Mouse (Mus musculus) limb, embryonic 15.5 days (tissue): ENCODE results near the gene Fbxo22. TPM values are rescaled to one million over a fixed set of nuclear protein-coding genes. Genes with fewer than 3 reads are reported as not detected.
"Not testable (repeated sequence)": the region's sequence is repeated elsewhere in the genome, so short reads cannot be mapped to it uniquely, and the experiment has no call there.

ENCODE experiments used
- ATAC-seq: fragments of 200-750 bp; cut with Nextera tagmentation; 2 replicates; pipeline ENCODE4 v1.8.0; 2017; ENCODE audit warnings: low read depth, moderate TSS enrichment; ENCODE audit not compliant: insufficient number of reproducible peaks, low FRiP score, low TSS enrichment
- H3K27ac ChIP-seq: fragments of 300-500 bp; sonication (generic); 2 replicates; pipeline ENCODE4 v1.5.1; 2015; ENCODE audit warnings: moderate library complexity, mild to moderate bottlenecking, inconsistent platforms
- H3K27me3 ChIP-seq: fragments of 300-500 bp; sonication (generic); 2 replicates; pipeline ENCODE4 v1.6.1; 2015; ENCODE audit warnings: inconsistent platforms
- H3K36me3 ChIP-seq: fragments of 300-500 bp; sonication (generic); 2 replicates; pipeline ENCODE4 v1.6.1; 2015; ENCODE audit warnings: inconsistent platforms
- H3K4me1 ChIP-seq: fragments of 300-500 bp; sonication (generic); 2 replicates; pipeline ENCODE4 v1.6.1; 2015; ENCODE audit warnings: inconsistent platforms
- H3K4me2 ChIP-seq: fragments of 300-500 bp; sonication (generic); 2 replicates; pipeline ENCODE4 v1.6.1; 2015; ENCODE audit warnings: mild to moderate bottlenecking, inconsistent platforms
- H3K4me3 ChIP-seq: fragments of 300-500 bp; sonication (generic); 2 replicates; pipeline ENCODE4 v1.5.1; 2015; ENCODE audit warnings: mild to moderate bottlenecking, inconsistent platforms
- H3K9ac ChIP-seq: fragments of 300-500 bp; sonication (generic); 2 replicates; pipeline ENCODE4 v1.6.1; 2015; ENCODE audit warnings: inconsistent platforms
- H3K9me3 ChIP-seq: fragments of 300-500 bp; sonication (generic); 2 replicates; pipeline ENCODE4 v1.6.1; 2016; ENCODE audit warnings: inconsistent platforms
- WGBS: fragments of 180-500 bp; shearing (Covaris S2); methylation state at CpG from one replicate; pipeline ENCODE4 v1.1.7; 2015; 5-methylcytosine and 5-hydroxymethylcytosine counted together
- polyA plus RNA-seq: library from polyadenylated mRNA; unstranded; fragments of >200 nt; fragmentation: Nextera tagmentation; extraction: Ambion mirVana; gene quantifications from 2 replicates; pipeline ENCODE4 v1.2.1, GENCODE M21; 2015

The Fbxo22 gene
- polyA plus RNA-seq, 1 experiment from 2014 or later: 46.3 TPM

DNA sequence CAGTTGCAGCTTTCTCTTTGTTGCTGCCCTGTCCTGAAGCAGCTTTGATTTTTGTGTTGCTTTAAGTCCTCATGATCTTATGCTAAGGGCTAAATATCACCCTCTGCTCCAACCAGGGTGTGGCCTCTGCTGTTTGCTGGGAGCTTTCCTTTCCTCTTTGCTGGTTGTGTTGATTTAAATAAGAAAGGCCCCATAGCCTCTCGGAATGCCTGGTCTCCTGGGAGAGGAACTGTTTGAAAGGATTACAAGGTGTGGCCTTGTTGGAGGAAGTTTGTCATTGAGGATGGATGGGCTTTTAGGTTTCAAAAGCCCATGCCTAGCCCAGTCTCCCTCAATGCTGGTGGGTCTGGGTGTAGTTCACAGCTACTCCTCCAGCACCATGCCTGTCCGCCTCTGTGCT is 7.4 kb downstream of the Fbxo22 start:
- H3K9ac ChIP-seq: no peak overlapping the region
- no peak overlapping the region for H3K27ac ChIP-seq
- 65% methylated on average over 2 of the region's 2 CpGs for WGBS
- no peak overlapping the region for H3K4me3 ChIP-seq
- ATAC-seq: no peak
- no peak overlapping the region for H3K4me2 ChIP-seq
- H3K36me3 ChIP-seq: peaks cover 74% of the 10 kb centered on the region
- H3K9me3 ChIP-seq: no peaks in the 10 kb centered on the region
- peaks cover 4% of the 10 kb centered on the region for H3K4me1 ChIP-seq
- H3K27me3 ChIP-seq: no peaks in the 10 kb centered on the region

DNA sequence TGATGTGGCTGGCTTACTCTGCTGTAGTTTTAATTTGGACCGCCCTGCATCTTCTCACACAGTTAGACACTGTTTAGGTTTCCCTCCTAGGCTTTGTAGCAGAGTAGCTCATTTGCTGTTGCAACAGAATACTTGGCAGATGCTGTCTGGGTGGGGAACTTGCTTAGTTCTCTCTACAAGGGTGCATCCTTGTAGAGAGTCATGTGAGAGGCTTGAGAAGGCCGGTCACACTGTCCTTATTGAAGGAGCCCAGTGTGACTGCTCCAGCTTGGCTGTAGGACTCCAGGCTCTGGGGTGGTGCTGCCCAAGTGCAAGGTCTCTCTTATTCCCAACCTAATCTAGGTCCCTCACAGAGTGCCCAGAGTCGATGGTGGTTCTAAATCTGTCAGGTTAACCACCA is 8.7 kb downstream of the Fbxo22 start:
- no peak overlapping the region for H3K4me3 ChIP-seq
- H3K9me3 ChIP-seq: no peaks in the 10 kb centered on the region
- no peak overlapping the region for H3K27ac ChIP-seq
- H3K4me2 ChIP-seq: no peak overlapping the region
- no peaks in the 10 kb centered on the region for H3K27me3 ChIP-seq
- WGBS: 90% methylated on average over 3 of the region's 3 CpGs
- peaks cover 83% of the 10 kb centered on the region for H3K36me3 ChIP-seq
- no peaks in the 10 kb centered on the region for H3K4me1 ChIP-seq
- ATAC-seq: no peak
- H3K9ac ChIP-seq: no peak overlapping the region

DNA sequence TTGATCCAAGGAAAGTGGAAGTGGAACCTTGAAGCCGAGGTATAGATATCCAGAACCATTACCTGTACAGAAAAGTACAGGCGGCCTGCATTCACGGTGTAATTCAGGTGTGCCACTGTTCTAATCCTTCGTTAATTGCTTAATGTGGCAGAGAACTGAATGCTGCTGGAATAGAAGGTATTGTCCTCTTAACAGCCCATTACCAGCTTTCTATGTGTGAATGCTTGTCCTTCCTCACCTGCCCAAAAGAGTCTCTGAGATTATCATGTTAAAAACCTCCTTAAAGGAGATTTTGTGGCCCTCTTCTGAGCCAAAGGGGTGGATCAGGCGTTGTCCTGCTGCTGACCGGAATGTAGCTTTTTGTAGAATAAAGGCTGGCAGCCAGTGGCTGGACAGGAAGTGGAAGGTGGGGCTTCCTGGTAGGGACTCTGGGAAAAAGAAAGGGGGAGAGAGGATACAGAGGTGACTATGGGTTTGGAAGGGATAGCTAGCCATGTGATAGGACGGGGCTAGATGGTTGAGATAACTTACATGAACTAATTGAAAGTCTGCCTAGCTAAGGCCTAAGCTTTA is 16.5 kb downstream of the Fbxo22 start:
- no peak overlapping the region for H3K4me2 ChIP-seq
- H3K27ac ChIP-seq: no peak overlapping the region
- H3K36me3 ChIP-seq: peaks cover 42% of the 10 kb centered on the region
- no peak overlapping the region for H3K9ac ChIP-seq
- no peaks in the 10 kb centered on the region for H3K4me1 ChIP-seq
- ATAC-seq: no peak
- WGBS: 89% methylated on average over 7 of the region's 7 CpGs
- H3K27me3 ChIP-seq: no peaks in the 10 kb centered on the region
- no peaks in the 10 kb centered on the region for H3K9me3 ChIP-seq
- H3K4me3 ChIP-seq: no peak overlapping the region

DNA sequence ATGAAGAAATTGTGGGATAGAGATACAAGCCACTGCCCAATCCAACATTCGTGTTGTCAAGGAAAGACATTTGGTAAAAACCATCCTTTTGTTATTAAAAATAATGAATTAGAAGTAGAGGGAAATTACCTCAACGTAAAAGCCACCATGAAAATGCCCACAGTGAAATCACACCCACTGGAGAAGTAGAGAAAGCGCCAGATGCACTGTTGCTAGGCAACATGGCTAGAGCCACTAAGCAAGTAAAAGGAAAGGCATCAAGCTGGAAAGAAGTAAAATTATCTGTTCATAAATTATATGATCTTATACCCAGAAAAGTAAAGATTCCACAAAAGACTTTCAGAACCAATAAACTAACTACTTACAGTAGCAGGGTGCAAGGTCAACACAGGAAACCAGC is 17.5 kb downstream of the Fbxo22 start:
- no peaks in the 10 kb centered on the region for H3K9me3 ChIP-seq
- H3K4me3 ChIP-seq: no peak overlapping the region
- H3K27ac ChIP-seq: no peak overlapping the region
- no peaks in the 10 kb centered on the region for H3K27me3 ChIP-seq
- H3K36me3 ChIP-seq: peaks cover 32% of the 10 kb centered on the region
- 80% methylated on average over 3 of the region's 3 CpGs for WGBS
- H3K4me2 ChIP-seq: no peak overlapping the region
- no peak overlapping the region for H3K9ac ChIP-seq
- no peak for ATAC-seq
- no peaks in the 10 kb centered on the region for H3K4me1 ChIP-seq

DNA sequence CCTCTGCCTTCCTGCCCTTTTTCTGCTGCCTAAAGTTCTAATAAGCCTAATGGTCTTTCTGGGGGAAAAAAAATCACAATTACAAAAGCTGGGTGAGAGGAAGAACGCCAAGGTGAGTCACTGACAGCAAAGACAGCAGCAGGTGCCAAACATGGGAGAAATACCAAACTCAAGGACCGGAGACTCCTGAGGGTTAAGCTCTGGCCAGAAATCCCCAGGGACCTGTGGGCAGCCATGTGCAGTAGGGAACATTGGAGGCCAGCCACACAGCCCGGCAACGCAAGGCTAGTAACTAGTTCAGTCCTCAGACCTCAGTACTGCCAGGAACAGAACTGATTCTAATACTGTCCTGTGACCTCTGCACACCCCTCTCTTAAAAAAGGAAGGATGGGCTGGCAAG is 19.4 kb downstream of the Fbxo22 start:
- no peaks in the 10 kb centered on the region for H3K27me3 ChIP-seq
- 83% methylated on average over 4 of the region's 4 CpGs for WGBS
- no peak for ATAC-seq
- peaks cover 15% of the 10 kb centered on the region for H3K36me3 ChIP-seq
- H3K4me2 ChIP-seq: no peak overlapping the region
- H3K27ac ChIP-seq: no peak overlapping the region
- H3K4me3 ChIP-seq: no peak overlapping the region
- no peaks in the 10 kb centered on the region for H3K9me3 ChIP-seq
- H3K4me1 ChIP-seq: no peaks in the 10 kb centered on the region
- no peak overlapping the region for H3K9ac ChIP-seq

DNA sequence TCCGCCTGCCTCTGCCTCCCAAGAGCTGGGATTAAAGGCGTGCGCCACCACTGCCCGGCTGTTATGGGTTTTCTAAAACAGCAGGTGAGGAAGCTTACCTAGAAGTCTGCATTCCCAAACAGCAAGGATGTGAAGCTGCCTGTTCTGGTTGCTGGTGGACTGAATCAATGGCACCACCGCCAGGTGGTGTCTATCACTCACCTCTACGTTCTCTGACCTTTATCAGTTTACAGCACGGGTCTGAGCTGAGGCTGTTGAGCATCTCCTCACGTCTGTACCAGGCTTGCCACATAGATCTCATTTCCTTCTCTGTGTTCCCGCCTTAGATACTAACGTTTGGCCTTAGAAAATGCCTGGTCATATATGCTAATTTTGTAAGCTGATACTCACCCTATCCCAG is 20.3 kb downstream of the Fbxo22 start:
- no peaks in the 10 kb centered on the region for H3K4me1 ChIP-seq
- H3K36me3 ChIP-seq: peaks cover 8% of the 10 kb centered on the region; the same call in 1 of the 2 replicates
- no peak overlapping the region for H3K4me2 ChIP-seq
- H3K9ac ChIP-seq: no peak overlapping the region
- no peak for ATAC-seq
- no peaks in the 10 kb centered on the region for H3K9me3 ChIP-seq
- H3K27ac ChIP-seq: no peak overlapping the region
- no peak overlapping the region for H3K4me3 ChIP-seq
- no peaks in the 10 kb centered on the region for H3K27me3 ChIP-seq
- 61% methylated on average over 10 of the region's 10 CpGs for WGBS

DNA sequence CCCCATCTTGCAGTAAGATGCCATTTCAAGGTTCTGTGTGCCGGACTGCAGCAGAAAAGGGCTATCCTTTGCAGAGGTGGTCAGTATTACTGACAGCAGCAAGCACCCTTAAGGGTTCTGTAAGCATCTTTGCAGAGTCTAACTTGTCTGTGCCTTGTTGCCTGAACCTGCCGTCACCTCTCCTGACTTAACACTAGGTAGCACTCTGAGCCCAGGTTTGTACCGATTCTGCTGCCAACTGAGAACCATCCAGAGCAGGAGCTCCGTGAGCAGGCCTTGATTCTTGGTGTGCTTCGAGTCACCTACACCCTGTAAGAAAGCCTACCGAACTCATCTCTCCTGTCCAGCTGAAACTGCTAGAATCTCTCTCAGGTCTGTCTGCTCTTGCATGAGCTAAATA is 22.8 kb downstream of the Fbxo22 start:
- Histone ChIP-seq H3K27ac (no peak overlapping the region), H3K9ac (no peak overlapping the region), H3K4me3 (no peak overlapping the region), H3K27me3 (no peaks in the 10 kb centered on the region), H3K9me3 (no peaks in the 10 kb centered on the region), H3K36me3 (no peaks in the 10 kb centered on the region), H3K4me1 (no peaks in the 10 kb centered on the region), H3K4me2 (no peak overlapping the region)
- ATAC-seq: no peak
- WGBS: 56% methylated on average over 6 of the region's 6 CpGs

DNA sequence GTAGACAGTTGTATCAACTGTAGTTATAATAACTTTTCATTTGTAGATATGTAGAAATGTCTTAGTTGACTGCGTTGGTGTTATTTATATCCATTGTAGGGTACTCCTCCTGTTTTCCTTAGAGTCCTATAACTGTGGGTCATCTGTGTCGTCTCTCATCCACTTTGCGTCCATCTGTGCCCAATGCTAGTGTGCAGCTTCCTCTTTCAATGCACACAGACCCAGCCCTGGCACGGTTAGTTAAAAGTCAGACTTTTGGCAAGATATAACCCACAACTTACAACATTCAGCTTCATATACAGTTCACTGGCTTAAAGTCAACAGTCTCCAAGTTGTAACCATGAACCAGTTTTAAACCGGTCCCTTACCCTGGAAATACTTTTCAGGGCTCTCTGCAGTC is 23.4 kb downstream of the Fbxo22 start:
- no peaks in the 10 kb centered on the region for H3K9me3 ChIP-seq
- H3K27me3 ChIP-seq: no peaks in the 10 kb centered on the region
- no peak overlapping the region for H3K4me2 ChIP-seq
- H3K9ac ChIP-seq: no peak overlapping the region
- no peak overlapping the region for H3K4me3 ChIP-seq
- no peaks in the 10 kb centered on the region for H3K36me3 ChIP-seq
- H3K27ac ChIP-seq: no peak overlapping the region
- no peak for ATAC-seq
- WGBS: 77% methylated on average over 5 of the region's 5 CpGs
- H3K4me1 ChIP-seq: no peaks in the 10 kb centered on the region

DNA sequence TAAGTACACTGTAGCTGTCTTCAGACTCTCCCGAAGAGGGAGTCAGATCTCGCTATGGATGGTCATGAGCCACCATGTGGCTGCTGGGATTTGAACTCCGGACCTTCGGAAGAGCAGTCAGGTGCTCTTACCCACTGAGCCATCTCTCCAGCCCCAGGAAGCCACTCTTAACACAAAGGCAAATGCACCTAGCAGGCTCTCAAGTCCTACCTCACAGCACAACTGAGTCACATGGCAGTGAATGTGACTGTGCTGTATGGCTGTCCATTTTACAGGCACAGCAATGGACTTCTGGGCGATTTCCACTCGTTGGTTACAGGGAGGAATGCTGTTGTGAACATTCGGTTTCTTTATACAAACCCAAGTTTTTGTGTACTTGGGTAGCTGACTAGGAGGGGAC is 23.9 kb downstream of the Fbxo22 start:
- Histone ChIP-seq H3K4me1 (no peaks in the 10 kb centered on the region), H3K27me3 (no peaks in the 10 kb centered on the region), H3K4me2 (no peak overlapping the region), H3K9ac (no peak overlapping the region), H3K9me3 (no peaks in the 10 kb centered on the region), H3K4me3 (no peak overlapping the region), H3K27ac (no peak overlapping the region), H3K36me3 (no peaks in the 10 kb centered on the region)
- WGBS: 86% methylated on average over 7 of the region's 7 CpGs
- no peak for ATAC-seq

DNA sequence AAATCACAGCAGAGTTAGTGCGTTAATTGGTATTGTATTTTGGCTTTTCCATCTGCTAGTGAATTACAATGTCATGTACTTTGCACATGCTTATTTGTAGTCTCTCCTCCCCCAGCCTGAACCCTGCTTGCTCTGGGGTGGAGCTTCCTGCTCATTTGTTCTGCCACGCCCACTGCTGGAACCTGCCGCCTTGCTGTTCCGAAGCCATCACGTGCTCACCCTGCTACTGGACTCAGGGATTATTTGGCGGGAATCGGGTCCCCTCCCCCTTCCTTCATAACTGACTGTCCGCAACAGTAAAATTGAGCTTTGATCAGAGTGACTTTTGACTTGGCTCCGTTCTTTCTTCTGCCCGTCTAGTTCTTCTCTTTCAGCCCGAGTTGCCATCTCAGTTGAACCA is 24.4 kb downstream of the Fbxo22 start:
- H3K9ac ChIP-seq, ATAC-seq, H3K36me3 ChIP-seq, H3K9me3 ChIP-seq, H3K4me3 ChIP-seq, H3K4me1 ChIP-seq, H3K27ac ChIP-seq, H3K27me3 ChIP-seq, H3K4me2 ChIP-seq: not testable (repeated sequence)
- WGBS: 69% methylated on average over 11 of the region's 11 CpGs

DNA sequence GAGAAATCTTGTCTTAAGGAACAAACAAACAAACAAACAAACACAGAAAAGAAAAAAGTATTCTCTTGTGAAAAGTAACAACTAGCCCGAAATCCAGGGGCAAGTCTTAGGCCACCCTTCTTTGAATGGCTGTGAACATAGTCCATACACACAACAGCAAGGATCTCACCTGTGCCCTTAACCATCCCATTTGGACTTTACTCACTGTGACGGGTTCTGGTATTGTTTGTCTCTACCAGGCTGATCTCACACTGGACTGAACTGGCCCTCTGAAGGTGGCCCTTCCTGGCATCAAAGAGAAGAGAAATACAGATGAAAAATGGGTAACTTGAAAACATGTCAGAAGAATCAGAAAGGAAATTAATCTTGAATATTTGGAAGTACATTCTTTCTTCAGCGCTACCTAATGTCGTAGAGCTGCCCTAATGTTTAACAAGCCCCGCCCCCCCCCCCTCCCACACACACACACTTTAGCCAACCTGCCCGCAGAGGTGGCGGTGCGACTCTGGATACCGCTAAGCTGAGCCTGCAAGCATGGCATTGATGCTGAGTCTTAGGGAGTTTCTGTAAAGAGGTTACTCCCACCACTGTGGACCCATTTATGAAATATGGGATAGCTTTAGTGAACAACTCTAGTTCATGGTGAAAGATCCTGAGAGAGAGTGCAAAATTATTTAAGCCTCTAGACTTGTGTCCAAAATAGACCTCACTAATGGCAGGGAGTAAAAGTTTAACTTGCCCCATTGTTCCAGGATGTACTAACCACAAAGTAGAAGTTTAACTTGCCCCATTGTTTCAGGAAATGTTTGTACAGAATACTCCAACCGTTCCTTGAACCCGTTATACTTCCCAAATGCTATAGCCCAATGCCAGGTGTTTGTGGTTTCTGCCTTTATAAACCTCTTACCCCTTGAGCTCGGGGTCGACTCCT is 27.8 kb downstream of the Fbxo22 start:
- Histone ChIP-seq H3K4me3 (no peak overlapping the region), H3K4me1 (no peaks in the 10 kb centered on the region), H3K9ac (no peak overlapping the region), H3K27ac (no peak overlapping the region), H3K4me2 (no peak overlapping the region), H3K27me3 (no peaks in the 10 kb centered on the region), H3K9me3 (no peaks in the 10 kb centered on the region), H3K36me3 (no peaks in the 10 kb centered on the region)
- ATAC-seq: no peak
- 69% methylated on average over 13 of the region's 13 CpGs for WGBS

DNA sequence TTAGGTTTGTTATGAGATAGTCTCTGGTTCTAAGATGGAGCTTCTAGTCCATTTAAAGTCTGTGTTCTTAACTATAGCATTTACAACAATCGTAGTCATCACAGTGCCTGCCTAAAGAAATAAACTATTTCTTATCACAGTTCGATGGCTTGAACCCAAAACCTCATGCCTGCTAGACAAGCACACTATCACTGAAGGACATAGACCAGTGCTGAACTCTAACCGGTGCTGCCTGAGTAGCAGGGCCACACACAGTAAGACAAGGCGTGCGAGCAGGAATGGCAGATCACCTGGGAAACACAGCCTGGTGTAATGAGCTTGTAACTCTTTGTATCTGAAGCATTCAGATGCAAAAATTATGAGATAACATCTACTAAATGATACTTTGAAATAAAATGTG is 32.1 kb downstream of the Fbxo22 start:
- no peak overlapping the region for H3K4me2 ChIP-seq
- H3K4me1 ChIP-seq: no peaks in the 10 kb centered on the region
- H3K4me3 ChIP-seq: no peak overlapping the region
- H3K9me3 ChIP-seq: no peaks in the 10 kb centered on the region
- 88% methylated on average over 5 of the region's 5 CpGs for WGBS
- no peaks in the 10 kb centered on the region for H3K27me3 ChIP-seq
- no peak for ATAC-seq
- no peak overlapping the region for H3K27ac ChIP-seq
- no peak overlapping the region for H3K9ac ChIP-seq
- H3K36me3 ChIP-seq: no peaks in the 10 kb centered on the region
